Mouse (Mus musculus) 3134 (cell line): ENCODE measurements around the gene Itpka.

Experiments
- DNase-seq: peaks from one replicate; pipeline ENCODE4 v3.0.0-alpha.2; 2011; ENCODE audit warnings: low spot score; ENCODE audit not compliant: insufficient read length; ENCODE audit errors: extremely low read depth

The Itpka gene

DNA sequence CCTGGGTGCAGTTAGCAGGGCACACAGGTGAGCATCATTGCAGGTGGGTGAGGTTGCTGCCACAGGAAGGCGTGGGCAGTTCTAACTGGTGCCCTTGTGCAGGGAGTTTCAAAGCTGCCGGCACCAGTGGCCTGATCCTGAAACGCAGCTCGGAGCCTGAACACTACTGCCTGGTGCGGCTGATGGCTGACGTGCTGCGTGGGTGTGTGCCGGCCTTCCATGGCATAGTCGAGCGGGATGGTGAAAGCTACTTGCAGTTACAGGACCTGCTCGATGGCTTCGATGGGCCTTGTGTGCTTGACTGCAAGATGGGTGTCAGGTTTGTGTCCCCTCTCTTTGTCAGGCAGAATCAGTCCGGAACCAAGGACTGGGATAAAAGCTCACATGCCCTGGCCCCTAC lies 7.1 kb downstream of the Itpka start:
- no peak for DNase-seq

DNA sequence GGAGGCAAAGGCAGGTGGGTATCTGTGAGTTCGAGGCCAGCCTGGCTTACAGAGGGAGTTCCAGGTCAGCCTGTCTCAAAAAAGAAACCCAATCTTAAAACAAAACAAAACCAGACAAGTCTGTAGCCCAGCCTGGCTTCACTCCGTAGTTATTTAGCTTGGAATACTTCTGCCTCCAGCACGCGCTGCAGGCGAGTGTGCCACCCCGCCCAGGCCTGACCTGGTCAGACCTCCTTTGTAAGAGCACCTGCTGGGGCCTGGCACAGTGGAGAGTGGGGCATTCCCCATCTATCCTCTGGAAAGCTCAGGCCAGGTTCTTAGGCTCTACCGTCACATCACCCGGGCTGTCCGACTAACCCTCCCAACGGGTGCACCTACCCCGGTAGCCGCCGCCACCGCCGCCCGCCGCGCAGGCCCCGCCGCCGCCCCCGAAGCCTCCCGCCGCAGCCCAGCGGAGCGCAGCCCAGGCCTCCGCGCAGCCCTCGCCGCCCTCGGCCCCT lies 15.5 kb downstream of the Itpka start:
- no peak for DNase-seq

DNA sequence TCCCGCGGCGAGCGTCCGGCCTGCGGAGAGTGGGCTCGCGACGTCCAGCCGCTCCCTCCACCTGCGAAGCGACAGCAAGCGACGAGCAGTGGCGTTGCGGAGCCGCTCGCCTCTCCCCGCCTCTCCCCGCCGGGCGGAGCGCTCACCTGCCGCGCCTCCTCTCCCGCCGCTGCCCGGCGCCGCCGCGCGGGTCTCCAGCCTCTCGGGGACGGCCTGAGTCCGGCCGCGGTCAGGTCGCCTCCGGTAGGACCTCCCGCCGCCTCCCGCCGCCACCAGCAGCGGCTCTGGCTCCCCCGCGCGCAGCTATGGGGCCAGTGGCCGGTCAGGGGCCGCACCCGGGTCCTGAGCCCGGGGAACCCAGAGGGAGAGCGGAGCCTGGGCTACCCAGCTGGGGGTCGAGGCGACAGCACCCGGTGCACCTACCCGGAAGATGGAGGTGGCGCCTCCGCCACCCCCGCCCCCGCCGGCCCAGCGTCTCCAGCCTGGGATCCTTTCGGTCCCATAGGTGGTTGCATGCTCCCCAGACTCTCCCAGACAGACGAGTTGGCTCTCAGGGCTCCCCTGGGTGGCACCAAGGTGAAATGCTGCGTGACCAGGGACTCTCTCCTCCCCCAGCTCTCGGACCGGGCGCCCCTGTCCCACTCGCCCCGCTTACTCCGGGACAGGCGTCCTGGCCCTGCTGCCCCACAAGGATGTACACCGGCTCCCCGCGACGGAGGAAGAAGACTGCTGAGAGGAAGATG lies 16.1 kb downstream of the Itpka start:
- no peak for DNase-seq

DNA sequence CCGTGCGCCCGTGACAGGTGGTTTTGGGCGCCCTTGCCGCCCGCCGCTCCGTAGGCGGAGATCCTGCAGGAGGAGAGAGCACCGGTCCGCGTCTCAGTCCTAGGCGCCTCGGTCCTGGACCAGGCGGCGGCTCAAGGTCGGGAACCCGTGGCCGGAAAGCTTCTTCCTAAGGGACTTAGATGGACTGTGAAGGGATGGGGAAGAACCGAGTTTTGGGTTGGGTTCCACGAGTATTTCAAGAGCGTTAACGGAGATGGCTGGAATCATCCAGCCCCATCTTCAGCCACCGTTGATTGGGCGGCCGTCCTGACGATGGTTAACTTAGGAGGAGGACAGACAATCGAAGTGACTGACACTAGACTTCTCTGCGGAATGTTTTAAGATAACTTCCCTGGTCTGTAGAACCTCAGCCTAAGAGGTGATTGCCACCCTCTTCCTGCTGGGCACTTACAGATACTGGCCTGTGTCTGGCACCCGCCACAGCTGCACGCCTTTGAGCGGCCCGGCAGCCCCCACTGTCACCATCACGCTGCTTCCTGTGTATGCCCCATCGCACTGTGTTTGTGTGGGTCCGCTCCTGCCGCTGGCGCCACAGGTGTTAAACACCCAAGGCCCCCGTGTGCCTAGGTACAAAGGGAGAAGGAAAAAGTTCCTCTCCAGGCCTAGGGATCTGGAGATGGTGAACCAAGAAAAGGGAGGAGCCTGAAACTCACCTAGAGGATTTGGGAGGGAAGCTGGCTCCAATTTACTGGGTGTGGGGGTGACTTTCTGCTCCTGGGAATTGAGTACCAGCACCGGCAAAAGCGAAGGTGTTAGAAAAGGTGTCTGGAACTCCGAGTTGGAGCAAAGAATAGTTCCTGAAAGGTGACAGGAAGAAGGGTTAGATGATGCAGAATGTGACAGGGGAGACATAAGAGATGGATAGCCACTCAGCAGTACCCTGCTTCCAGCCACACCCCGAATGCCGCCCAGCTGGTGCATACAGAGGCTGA lies 17.0 kb downstream of the Itpka start:
- no peak for DNase-seq

DNA sequence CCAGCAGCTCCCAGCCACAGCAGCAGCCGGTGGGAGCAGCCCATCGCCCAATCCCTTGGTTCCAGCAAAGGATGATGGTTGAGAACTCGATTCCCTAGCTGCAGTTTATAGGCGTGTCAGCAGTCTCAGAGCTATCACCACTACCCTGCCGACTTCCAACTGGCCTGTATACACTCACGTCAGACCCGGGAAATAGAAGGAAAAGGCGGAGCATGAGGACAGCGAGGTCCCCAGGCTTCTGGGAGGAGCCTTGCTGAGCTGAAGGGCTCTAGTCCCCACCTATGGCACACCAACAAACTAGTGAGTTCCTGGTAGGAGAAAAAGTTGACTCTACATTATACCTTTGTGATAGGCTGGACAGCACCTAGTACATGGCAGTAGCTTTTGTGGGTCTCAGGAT lies 18.1 kb downstream of the Itpka start, which contains the start of gene Ltk:
TSS of gene Ltk (minus strand) at position 181 of the 400 bp plus-strand sequence.
- DNase-seq = no peak

DNA sequence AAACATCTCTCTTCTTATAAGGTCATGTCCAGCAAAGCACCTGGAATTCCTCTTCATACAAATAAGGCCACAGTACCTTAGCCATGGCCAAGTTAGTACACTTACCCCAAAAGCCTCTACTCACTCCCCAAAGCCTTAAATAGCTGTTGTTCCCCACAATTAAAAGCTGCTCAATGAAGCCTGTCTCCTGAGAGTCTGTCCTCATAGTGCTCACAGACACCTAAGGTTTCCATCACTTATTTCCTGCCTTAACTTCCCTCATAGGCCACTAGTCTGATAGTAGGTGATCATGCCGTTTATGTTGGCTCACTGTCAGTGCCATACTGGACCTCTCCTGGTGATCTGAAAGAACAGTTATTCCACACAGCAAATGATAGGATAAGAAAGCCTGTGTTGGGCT lies 20.1 kb downstream of the Itpka start:
- no peak for DNase-seq

DNA sequence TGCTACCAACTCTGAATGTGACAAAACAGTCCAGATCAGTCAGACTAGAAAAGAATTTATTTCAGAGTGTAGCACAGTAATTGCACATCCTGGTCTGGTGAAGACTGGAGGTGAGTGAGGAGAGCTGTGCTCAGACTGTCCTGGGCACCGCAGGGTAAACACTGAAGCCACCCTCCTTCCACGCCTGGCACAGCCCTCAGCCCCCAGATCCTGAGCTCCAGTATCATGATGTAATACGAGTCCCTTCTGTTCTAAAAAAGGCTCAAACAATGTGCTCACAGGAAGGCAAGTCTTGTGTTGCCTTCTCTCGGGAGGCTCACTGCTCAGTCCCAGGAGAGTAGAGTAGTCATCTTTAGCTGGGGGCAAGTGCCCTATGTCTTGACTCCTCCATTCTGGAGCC lies 21.8 kb downstream of the Itpka start:
- no peak for DNase-seq

DNA sequence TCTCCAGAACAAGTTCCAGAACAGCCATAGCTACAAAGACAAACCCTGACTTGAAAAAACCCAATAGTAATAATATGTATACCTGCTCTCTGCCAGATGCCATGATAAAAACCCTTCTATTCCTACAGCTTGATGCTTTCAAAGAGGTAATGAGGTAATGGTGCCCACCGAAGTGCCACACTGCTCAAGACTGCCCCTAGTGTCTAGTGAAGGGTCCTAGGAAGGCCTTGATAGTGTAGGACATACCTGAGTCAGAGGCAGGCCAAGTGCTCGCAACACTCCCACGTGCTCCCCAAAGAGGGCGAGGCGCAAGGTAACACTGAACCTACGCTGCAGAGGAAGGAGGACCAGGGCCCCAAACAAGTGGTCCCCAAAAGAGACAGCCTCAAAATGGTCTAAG lies 25.1 kb downstream of the Itpka start:
- DNase-seq = no peak

DNA sequence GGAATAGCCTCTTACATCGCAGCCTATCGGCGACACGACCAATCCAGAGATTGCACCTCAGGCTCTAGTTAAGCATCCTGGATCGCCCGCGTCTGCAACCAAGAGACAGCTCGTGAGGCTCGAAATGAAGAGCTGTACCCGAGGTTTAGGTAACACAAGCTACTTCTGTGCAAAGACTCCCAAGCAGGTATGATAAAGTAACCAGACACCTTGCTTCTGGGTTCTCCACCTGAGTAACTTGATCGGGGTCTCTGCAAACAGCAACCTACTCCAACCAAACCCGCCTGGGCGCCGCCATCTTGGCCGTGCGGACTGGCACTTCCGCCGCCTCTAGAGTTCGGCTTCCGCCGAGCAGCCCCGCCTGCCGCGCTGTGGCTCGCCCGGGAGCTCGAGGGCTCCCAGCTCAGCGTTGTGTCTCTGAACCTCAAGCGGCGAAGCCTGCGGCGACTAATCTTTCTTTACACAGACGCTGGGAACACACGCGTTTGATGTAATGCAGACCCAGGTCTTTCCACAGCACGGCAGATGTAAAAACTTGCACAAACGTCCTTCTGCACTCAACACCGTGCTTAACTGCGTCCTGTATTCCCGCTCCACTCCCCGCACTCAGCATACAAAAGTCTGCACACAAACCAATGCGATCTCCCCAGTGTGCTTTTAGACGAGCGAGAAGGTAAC lies 45.2 kb downstream of the Itpka start, which contains the start of gene Rpap1:
TSS of gene Rpap1 (minus strand) at position 332 of the 678 bp plus-strand sequence.
- DNase-seq = peak; percentile 81

DNA sequence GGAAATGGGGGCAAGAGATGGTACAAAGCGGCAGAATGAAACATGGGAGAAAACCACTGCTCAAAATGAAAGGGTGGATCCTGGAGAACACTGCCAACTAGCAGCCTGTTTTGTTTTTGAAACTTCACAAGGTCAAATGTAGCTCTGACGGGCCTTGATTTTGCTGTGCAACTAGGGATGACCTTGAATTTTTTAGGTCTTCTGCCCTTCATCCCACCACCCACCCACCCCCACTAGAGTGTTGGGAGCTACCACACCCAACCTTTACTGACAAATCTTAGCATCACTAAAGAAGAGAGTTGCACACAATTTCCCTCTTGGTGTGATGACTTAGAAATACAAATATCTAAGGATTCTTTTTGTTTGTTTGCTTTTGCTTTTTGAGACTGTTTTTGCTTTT lies 47.9 kb downstream of the Itpka start:
- no peak for DNase-seq

DNA sequence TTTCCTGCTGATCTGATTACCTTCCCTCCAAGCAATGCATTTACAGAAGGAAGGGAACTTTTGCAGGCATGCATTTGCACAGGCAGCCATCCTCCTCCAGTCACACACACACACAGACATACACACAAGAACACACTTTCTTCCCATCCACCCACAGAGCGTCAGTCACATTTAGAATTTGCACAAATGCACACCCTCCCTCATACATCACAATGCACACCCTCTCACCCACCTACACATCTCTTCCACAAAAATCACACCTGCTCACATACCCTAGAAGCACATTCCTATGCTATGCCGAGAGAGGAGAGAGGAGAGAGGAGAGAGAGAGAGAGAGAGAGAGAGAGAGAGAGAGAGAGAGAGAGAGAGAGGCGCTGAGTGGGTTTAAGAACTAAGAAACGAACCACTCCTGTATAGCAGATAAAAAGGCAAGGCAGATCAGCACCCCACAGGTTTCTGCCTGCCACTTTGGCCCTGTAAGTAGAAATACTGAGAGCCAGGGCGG lies 55.2 kb downstream of the Itpka start, which contains the start of gene Tyro3:
TSS of gene Tyro3 (plus strand) at position 455 of the 505 bp plus-strand sequence.
- DNase-seq = no peak

DNA sequence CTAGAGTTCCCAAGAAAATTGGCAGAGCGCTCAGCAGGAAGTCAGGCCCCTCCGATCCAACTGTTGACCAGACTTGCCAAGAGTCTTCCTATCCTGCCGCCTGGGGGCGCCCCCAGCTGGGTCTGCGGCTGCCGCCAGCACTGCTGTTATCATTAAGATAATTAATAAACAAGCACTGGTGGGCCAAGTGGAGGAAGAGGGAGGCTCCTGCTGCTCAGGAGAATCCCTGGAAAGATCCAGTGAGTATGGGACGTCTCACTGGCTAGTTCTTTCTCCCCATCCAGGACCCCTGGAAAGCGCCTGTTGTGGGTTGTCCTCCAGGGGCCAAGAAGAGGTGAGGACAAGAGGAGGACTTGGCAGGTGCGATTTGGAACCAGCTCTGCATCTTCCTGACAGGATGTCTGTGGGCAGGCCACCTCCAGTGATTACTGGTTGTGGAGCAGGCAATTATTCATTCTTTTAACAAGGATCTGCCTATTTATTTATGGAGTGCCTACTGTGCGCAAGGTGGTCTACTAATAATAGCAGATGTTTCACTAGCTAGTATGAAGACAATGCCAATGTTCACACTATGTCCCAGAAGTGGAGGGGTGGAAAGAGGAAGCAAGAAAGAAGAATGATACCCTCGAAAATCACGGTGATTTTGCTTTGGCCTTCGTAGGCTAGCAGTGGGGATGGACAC lies 56.2 kb downstream of the Itpka start:
- DNase-seq = peak; percentile 52

DNA sequence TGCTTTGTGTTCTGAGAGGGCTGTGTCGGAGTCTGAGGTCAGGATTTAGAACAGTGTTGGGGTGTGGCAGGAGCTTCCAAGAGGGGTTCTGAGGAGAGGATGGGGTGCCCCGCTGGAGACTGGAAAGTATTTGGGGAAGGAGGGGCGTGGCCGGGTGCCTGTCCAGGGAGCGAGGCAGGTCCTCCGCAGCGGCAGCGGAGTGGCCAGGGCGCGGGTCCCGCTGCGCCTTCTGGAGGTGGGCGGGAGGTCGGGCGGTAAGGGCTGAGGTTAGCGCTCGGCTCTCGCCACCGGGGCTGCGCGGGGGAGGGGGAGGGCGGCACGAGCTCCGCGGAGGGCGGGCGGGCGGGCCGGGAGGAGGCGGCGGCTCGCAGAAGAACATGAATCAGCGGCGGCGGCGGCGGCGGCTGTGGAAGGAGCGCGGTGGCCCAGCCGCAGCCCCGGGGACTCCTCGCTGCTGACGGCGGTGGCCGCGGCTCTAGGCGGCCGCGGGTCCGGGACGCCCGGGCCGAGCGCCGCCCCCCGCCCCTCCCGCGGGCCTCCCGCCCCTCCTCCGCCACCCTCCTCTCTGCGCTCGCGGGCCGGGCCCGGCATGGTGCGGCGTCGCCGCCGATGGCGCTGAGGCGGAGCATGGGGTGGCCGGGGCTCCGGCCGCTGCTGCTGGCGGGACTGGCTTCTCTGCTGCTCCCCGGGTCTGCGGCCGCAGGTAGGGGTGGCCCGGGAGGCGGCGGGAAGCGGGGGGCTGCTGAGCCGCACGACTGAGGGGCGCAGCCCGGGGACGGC lies 57.2 kb downstream of the Itpka start:
- peak; percentile 74 for DNase-seq

DNA sequence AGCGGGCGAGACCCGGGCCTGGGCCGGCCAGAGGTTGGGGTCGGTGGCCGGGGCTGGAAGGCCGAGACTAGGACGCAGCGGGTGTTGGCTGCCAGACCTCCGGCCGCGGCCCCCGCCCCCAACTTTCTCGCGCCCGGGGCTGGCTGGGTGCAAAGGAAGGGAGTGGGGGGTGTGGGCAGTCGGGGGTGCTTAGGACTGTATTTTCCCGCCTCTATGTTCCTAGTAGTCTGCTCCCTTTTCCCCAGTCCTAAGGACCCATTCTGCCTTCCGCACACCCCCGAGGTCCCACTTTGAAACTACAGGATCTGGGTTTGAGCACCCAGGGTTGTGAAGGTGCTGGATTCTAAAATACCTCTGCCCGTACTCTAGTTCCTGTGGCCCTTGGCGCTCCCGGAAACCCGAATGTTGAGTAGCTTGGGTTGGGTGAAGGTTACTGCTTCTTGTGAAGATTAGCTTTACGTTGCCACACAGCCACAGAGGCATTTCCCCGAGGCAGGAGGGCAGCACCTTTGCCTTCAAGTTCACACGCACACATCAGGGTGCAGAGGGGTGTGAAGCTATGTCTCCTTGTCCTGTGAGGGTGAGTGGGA lies 57.9 kb downstream of the Itpka start:
- DNase-seq = peak; percentile 60
